Mouse (Mus musculus): Measurements from ENCODE around the gene Rgl1.

The Rgl1 gene

GRCm38 (mm10) chr1:152506175-152506574 is 260.0 kb downstream of the Rgl1 start:
- no peak for DNase-seq (ENCODE audit: low spot score)

GRCm38 (mm10) chr1:152499802-152500201 is 266.3 kb downstream of the Rgl1 start:
- DNase-seq (ENCODE audit: low spot score), result no peak

GRCm38 (mm10) chr1:152497581-152497980 is 268.6 kb downstream of the Rgl1 start:
- peak; percentile 23 for DNase-seq (ENCODE audit: low spot score)

GRCm38 (mm10) chr1:152496831-152497230 is 269.3 kb downstream of the Rgl1 start:
- no peak for DNase-seq (ENCODE audit: low spot score)

- no peak for DNase-seq (ENCODE audit: low spot score)
Measured at GRCm38 (mm10) chr1:152492258-152492657, 273.9 kb downstream of the Rgl1 start.

GRCm38 (mm10) chr1:152490842-152491241 is 275.3 kb downstream of the Rgl1 start:
- no peak for DNase-seq (ENCODE audit: low spot score)

- DNase-seq (ENCODE audit: low spot score), result no peak
Measured at GRCm38 (mm10) chr1:152476126-152476525, 290.0 kb downstream of the Rgl1 start.

GRCm38 (mm10) chr1:152468443-152468842 is 297.7 kb downstream of the Rgl1 start:
- DNase-seq (ENCODE audit: low spot score), result no peak

Measured in embryo, embryonic 10 days (tissue).